Mouse (Mus musculus): ENCODE measurements around the gene Xrcc1. TPM values are rescaled to one million over a fixed set of nuclear protein-coding genes. Genes with fewer than 3 reads are reported as not detected.
"Not testable (repeated sequence)": the region's sequence is repeated elsewhere in the genome, so short reads cannot be mapped to it uniquely, and the experiment has no call there.

The Xrcc1 gene
- polyA plus RNA-seq, 1 experiment from 2014 or later, result 63.0 TPM

DNA sequence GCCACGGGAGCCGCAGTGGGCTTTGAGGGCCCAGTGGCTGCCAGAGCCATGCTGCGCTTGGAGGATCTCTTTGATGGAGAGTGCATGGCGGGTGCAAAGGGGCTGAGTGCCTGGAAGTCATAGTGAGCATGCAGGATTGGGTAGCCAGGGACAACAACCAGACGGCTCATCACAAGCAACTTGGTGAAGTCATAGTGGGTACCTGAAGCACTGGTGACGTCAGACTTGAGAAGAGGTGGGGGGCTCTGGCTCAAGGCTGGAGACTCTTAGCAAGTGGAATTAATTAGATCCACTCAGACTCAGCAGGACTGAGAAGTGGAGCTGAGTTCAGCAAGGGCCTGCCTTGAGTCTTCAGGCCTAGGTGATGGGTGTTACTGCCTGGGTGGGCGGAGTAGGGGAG is 33.7 kb upstream of the Xrcc1 start, which contains the start of gene AC161166.1:
AC161166.1 (minus strand) TSS at position 101 of the 400 bp plus-strand sequence.
- Histone ChIP-seq H3K4me3 (no peak within 1 kb of the TSS), H3K4me1 (peaks cover 14% of the 10 kb centered on the region), H3K9ac (no peak within 1 kb of the TSS), H3K27ac (no peak within 1 kb of the TSS), H3K36me3 (peaks cover 12% of the 10 kb centered on the region; the same call in 1 of the 2 replicates), H3K27me3 (replicated peaks) (no peaks in the 10 kb centered on the region), H3K9me3 (replicated peaks) (no peaks in the 10 kb centered on the region), H3K4me2 (no peak within 1 kb of the TSS)
- 75% methylated on average over 7 of the region's 7 CpGs for WGBS (ENCODE audit: insufficient replicate concordance)
- no peak for ATAC-seq

DNA sequence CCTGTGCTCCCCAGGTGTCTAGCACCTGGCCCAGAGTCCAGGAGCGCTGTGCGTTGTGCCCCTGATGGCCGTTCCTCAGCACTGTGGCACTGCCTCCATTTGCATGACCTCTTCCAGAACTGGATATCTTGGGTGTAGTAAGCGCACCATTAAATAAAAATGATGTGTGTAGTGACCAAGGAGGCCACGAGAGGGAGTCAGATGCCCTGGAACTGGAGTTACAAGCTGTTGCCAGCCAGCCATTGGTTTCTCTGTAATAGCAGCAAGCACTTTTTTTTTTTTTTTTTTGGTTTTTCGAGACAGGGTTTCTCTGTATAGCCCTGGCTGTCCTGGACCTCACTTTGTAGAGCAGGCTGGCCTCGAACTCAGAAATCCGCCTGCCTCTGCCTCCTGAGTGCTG is 29.8 kb upstream of the Xrcc1 start:
- 62% methylated on average over 8 of the region's 8 CpGs for WGBS (ENCODE audit: insufficient replicate concordance)
- H3K27ac ChIP-seq; H3K9me3 ChIP-seq (replicated peaks); H3K9ac ChIP-seq; ATAC-seq; H3K4me2 ChIP-seq; H3K4me3 ChIP-seq; H3K4me1 ChIP-seq; H3K27me3 ChIP-seq (replicated peaks): not testable (repeated sequence)
- H3K36me3 ChIP-seq, result peaks cover 12% of the 10 kb centered on the region; the same call in 1 of the 2 replicates

DNA sequence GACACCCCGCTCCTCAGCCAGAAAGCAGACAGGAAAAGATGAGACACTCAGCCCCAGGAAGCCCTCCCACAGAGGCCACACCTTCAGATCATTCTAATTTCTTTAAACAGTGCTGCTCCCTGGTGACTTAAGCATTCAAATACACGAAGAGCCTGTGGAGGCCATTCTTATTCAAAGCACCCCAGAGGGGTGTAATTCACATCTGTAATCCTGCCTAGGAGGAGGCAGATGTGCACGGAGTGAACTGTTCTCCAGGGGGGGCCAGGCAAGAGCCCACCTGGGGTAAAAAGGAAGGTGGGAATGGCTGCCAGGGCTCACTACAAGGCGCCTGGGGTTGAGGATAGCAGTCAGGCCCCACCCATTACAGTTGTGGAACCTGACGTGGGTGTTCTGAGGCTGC is 29.0 kb upstream of the Xrcc1 start:
- Histone ChIP-seq H3K27me3 (replicated peaks) (no peaks in the 10 kb centered on the region), H3K36me3 (peaks cover 12% of the 10 kb centered on the region; the same call in 1 of the 2 replicates), H3K4me3 (no peak overlapping the region), H3K4me2 (no peak overlapping the region), H3K27ac (no peak overlapping the region), H3K9me3 (replicated peaks) (no peaks in the 10 kb centered on the region), H3K9ac (no peak overlapping the region), H3K4me1 (no peaks in the 10 kb centered on the region)
- ATAC-seq, result no peak
- 60% methylated on average over 5 of the region's 5 CpGs for WGBS (ENCODE audit: insufficient replicate concordance)

DNA sequence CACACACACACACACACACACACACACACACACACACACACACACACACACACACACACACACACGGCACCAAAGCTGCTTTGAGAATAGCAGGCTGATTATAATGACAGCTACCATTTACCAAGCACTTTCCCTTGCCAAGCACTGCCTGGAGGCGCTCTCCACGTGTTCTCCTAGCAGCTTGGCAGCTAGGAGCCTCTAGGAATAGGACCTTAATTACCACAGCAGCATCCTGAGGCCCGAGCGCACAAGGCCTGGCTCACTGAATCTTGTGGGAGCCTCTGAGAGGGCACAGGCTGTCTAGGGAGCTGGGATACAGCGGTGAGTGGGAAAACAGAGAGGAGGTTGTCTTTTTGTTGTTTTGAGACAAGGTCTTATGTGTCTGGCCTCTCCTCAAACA is 28.4 kb upstream of the Xrcc1 start:
- no peaks in the 10 kb centered on the region for H3K9me3 ChIP-seq (replicated peaks)
- no peaks in the 10 kb centered on the region for H3K4me1 ChIP-seq
- no peak overlapping the region for H3K27ac ChIP-seq
- H3K4me2 ChIP-seq, result no peak overlapping the region
- H3K27me3 ChIP-seq (replicated peaks), result 0 out of 2 replicates have a peak, but pooled peaks cover under 1% of the 10 kb centered on the region
- no peak for ATAC-seq
- no peak overlapping the region for H3K4me3 ChIP-seq
- H3K36me3 ChIP-seq, result peaks cover 12% of the 10 kb centered on the region; the same call in 1 of the 2 replicates
- WGBS (ENCODE audit: insufficient replicate concordance), result 71% methylated on average over 6 of the region's 6 CpGs
- no peak overlapping the region for H3K9ac ChIP-seq

DNA sequence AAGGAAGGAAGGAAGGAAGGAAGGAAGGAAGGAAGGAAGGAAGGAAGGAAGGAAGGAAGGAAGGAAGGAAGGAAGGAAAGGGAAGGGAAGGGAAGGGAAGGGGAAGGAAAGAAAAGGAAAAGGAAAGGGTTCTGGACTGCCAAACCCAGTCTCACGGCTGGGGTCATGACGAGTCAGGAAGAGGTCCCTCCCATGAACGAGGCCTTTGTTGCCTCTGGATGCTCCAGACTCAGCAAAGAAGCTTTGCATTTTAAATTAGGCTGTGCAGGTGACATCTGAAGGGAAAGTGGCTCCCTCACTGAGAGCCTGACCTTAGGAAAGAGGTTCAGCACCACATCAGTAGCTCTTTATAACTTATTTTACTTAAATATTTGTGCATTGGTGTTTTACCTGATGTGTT is 27.0 kb upstream of the Xrcc1 start:
- Histone ChIP-seq H3K9me3 (replicated peaks) (no peaks in the 10 kb centered on the region), H3K27ac (no peak overlapping the region), H3K4me3 (no peak overlapping the region), H3K27me3 (replicated peaks) (peaks cover 11% of the 10 kb centered on the region; the same call in 1 of the 2 replicates), H3K4me2 (no peak overlapping the region), H3K4me1 (no peaks in the 10 kb centered on the region), H3K9ac (no peak overlapping the region), H3K36me3 (peaks cover 12% of the 10 kb centered on the region; the same call in 1 of the 2 replicates)
- 58% methylated on average over 3 of the region's 3 CpGs for WGBS (ENCODE audit: insufficient replicate concordance)
- no peak for ATAC-seq

DNA sequence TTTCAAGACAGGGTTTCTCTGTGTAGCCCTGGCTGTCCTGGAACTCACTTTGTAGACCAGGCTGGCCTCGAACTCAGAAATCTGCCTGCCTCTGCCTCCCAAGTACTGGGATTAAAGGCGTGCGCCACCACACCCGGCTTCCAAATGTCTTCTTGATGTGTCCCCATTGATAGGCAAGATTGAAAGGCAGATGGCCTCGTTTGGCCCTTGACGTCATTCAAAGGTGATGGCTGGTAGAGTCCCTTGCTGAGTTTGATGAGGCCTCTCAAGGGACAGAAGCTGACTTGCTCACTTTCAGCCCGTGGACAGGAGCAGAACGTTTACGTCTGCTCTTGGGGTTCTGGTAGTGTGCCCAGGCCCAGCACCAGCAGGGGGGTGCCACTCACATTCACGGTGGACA is 26.0 kb upstream of the Xrcc1 start:
- not testable (repeated sequence) for H3K4me3 ChIP-seq; H3K4me2 ChIP-seq; H3K9me3 ChIP-seq (replicated peaks); H3K9ac ChIP-seq; H3K4me1 ChIP-seq; H3K27ac ChIP-seq; ATAC-seq
- 72% methylated on average over 10 of the region's 10 CpGs for WGBS (ENCODE audit: insufficient replicate concordance)
- peaks cover 11% of the 10 kb centered on the region; the same call in 1 of the 2 replicates for H3K27me3 ChIP-seq (replicated peaks)
- H3K36me3 ChIP-seq, result peaks cover 11% of the 10 kb centered on the region; the same call in 1 of the 2 replicates

DNA sequence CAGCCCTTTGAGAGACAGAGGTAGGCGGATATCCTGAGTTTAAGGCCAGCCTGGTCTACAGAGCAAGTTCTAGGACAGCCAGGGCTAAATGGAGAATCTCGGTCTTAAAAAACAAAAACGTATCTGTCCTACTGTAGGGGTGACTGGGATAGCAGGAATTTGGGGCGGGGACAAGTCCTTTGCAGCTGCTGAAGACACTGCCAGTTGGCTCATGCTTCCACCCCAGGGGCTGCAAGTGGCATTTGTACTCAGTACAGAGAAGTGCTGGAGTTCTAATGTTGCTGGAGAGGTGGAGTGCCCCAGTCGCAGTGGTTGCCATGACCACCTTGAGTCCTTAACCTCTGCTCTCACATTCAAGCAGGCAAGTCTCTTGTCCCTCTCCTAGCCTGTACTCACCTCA is 23.3 kb upstream of the Xrcc1 start:
- H3K4me1 ChIP-seq, result no peaks in the 10 kb centered on the region
- no peak for ATAC-seq
- no peaks in the 10 kb centered on the region for H3K9me3 ChIP-seq (replicated peaks)
- H3K4me2 ChIP-seq, result no peak overlapping the region
- H3K4me3 ChIP-seq, result no peak overlapping the region
- no peak overlapping the region for H3K9ac ChIP-seq
- no peak overlapping the region for H3K27ac ChIP-seq
- no peaks in the 10 kb centered on the region for H3K36me3 ChIP-seq
- 43% methylated on average over 5 of the region's 5 CpGs for WGBS (ENCODE audit: insufficient replicate concordance)
- peaks cover 11% of the 10 kb centered on the region; the same call in 1 of the 2 replicates for H3K27me3 ChIP-seq (replicated peaks)

DNA sequence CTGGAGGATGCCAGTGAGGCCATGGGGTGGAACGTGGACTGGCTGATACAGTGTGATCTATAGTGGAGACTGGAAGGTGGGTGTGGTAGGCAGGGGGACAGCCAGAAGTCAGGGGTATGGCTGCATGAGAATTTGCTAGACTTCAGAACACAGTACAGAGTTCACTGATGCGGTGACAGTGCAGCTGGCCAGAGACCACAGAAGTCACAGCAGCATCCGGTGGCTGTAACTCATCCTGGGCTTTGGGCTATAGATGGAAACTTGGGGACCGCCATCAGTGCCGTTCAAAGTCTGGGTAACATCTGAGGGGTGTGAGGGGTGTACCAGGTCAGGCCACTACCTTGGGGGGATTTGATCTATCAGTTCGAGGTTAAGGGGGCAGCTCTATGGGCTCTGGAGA is 22.4 kb upstream of the Xrcc1 start:
- WGBS (ENCODE audit: insufficient replicate concordance), result 62% methylated on average over 6 of the region's 6 CpGs
- no peak for ATAC-seq

DNA sequence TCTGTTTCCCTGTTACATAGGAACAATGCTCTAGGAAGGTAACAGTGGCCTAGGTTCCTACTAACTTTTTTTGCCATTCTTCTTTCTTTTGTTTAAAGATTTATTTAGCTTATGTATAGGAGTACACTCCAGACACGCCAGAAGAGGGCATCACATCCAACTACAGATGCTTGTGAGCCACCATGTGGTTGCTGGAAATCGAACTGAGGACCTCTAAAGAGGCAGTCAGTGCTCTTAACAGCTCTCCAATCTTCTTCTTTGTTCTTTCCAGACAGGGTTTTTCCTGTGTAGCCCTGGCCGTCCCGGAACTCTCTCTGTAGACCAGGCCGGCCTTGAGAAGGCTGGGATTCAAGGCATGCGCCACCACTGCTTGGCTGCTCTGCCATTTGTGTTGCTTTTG is 21.1 kb upstream of the Xrcc1 start:
- H3K9me3 ChIP-seq (replicated peaks), result no peaks in the 10 kb centered on the region
- 64% methylated on average over 6 of the region's 6 CpGs for WGBS (ENCODE audit: insufficient replicate concordance)
- no peak overlapping the region for H3K4me3 ChIP-seq
- H3K4me1 ChIP-seq, result peaks cover 13% of the 10 kb centered on the region
- H3K9ac ChIP-seq, result no peak overlapping the region
- no peak for ATAC-seq
- no peak overlapping the region for H3K4me2 ChIP-seq
- peaks cover 11% of the 10 kb centered on the region; the same call in 1 of the 2 replicates for H3K27me3 ChIP-seq (replicated peaks)
- H3K36me3 ChIP-seq, result no peaks in the 10 kb centered on the region
- H3K27ac ChIP-seq, result no peak overlapping the region

More for the DNA sequence above, 22.4 kb upstream of the Xrcc1 start:
- peaks cover 11% of the 10 kb centered on the region; the same call in 1 of the 2 replicates for H3K27me3 ChIP-seq (replicated peaks)
- H3K4me2 ChIP-seq, result no peak overlapping the region
- no peak overlapping the region for H3K4me3 ChIP-seq
- no peaks in the 10 kb centered on the region for H3K36me3 ChIP-seq
- no peak overlapping the region for H3K27ac ChIP-seq
- no peak overlapping the region for H3K9ac ChIP-seq
- 0 out of 2 replicates have a peak, but pooled peaks cover under 1% of the 10 kb centered on the region for H3K4me1 ChIP-seq
- no peaks in the 10 kb centered on the region for H3K9me3 ChIP-seq (replicated peaks)

DNA sequence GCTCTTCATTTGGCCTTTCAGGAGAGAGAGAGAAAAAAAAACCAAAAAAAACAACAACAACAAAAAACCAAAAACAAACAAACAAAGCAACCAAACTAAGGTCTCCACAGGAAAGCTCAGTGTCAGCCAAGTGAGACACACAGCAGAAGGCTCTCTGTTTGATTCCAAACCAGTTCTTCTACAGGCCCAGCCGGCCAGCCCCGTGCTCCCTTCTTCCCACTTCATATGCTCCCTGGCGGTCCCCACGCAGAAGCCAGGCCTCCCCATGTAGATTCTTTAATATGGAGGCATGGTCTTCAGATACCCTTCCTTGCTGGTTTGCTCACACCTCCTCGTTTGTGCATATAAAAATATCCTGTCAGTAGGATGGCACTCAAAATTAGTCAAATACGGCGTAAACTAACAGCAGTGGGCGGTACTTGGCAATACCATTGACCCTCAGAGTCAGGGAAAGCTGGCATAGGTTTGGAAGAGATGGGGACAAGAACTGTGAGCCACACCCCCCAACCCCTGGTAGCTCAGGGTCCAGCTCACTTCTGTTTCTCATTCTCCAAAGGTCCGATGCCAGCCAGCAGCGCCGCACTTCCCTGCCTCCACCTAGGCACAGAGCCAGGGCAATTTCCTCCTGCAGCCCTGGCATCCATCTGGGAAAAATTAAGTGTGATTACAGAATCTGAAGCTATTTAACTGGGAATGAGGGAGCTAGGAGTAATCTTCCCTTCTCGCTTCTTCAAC is 20.2 kb upstream of the Xrcc1 start:
- Histone ChIP-seq H3K4me3 (no peak overlapping the region), H3K27ac (no peak overlapping the region), H3K36me3 (no peaks in the 10 kb centered on the region), H3K4me1 (peaks cover 15% of the 10 kb centered on the region), H3K9ac (no peak overlapping the region), H3K4me2 (no peak overlapping the region), H3K9me3 (replicated peaks) (no peaks in the 10 kb centered on the region), H3K27me3 (replicated peaks) (peaks cover 11% of the 10 kb centered on the region; the same call in 1 of the 2 replicates)
- ATAC-seq, result no peak
- WGBS (ENCODE audit: insufficient replicate concordance), result 77% methylated on average over 12 of the region's 12 CpGs

DNA sequence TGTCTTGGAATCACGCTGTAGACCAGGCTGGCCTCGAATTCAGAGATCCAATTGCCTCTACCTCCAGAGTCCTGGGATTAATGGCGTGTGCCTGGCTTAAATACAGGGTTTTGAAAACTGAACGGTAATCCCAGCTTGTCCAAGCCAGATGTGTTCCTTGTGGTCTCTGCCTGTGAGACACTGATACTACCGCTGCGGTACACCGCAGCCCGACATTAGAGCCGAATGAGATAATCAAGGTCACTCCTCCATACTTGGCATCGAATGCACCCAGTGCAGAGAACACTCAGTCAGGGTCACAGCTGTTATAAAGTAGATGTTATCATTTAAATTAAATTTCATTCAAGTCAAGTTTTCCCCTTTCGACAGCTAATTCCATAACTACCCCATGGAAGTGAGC is 17.2 kb upstream of the Xrcc1 start:
- Histone ChIP-seq H3K27me3 (replicated peaks) (peaks cover 8% of the 10 kb centered on the region; the same call in 1 of the 2 replicates), H3K36me3 (peaks cover 14% of the 10 kb centered on the region), H3K4me2 (peak overlapping the region; percentile 93), H3K4me1 (peaks cover 33% of the 10 kb centered on the region), H3K27ac (no peak overlapping the region), H3K9ac (no peak overlapping the region), H3K9me3 (replicated peaks) (no peaks in the 10 kb centered on the region), H3K4me3 (no peak overlapping the region)
- no peak for ATAC-seq
- WGBS (ENCODE audit: insufficient replicate concordance), result 78% methylated on average over 11 of the region's 11 CpGs

DNA sequence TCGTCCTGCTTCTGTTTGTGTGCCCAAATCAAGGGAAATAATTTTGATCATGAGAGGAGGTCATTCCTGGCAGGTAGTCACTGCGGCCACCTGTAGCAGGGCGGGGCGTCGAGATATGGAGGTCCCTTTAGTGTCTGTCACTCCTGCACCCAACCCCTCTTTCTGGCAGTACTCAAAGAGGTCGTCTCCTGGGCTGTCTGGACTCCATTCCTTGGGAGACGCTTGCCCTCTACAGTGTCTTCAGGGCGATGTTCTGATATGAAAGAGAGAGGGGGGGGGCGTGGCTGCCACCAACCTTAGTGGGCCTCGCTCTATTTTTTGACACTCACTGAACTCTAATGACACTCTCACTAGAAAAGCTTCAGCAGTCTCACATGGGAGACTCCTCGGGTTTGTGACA is 16.5 kb upstream of the Xrcc1 start:
- WGBS (ENCODE audit: insufficient replicate concordance), result 39% methylated on average over 11 of the region's 11 CpGs
- ATAC-seq, result no peak

More for the DNA sequence above, 16.5 kb upstream of the Xrcc1 start:
- Histone ChIP-seq H3K27ac (peak overlapping the region; percentile 81), H3K9ac (peak overlapping the region; percentile 75), H3K36me3 (peaks cover 20% of the 10 kb centered on the region), H3K4me3 (peak overlapping the region; percentile 74), H3K4me1 (peaks cover 33% of the 10 kb centered on the region), H3K27me3 (replicated peaks) (peaks cover 12% of the 10 kb centered on the region; the same call in 1 of the 2 replicates), H3K9me3 (replicated peaks) (no peaks in the 10 kb centered on the region), H3K4me2 (peak overlapping the region; percentile 93)

Data from liver, embryonic 12.5 days (tissue).